Mouse (Mus musculus) hindbrain, embryonic 11.5 days (tissue): Measurements from ENCODE around the gene Rpp25l. TPM values are rescaled to one million over a fixed set of nuclear protein-coding genes. Genes with fewer than 3 reads are reported as not detected.
A peak's percentile ranks its signal among the peaks of the same experiment; 100 is the strongest.

ENCODE experiments used
- ATAC-seq: fragments of 200-750 bp; cut with Nextera tagmentation; 2 replicates; pipeline ENCODE4 v1.8.0; 2017; ENCODE audit warnings: mild to moderate bottlenecking, moderate TSS enrichment, moderate library complexity; ENCODE audit not compliant: low FRiP score
- DNase-seq: peaks from one replicate; pipeline ENCODE4 v3.0.0-alpha.2; 2015; ENCODE audit warnings: low spot score
- H3K27ac ChIP-seq: fragments of 300-500 bp; sonication (generic); 2 replicates; pipeline ENCODE4 v1.5.1; 2014; ENCODE audit warnings: mild to moderate bottlenecking, low read depth, low read length
- H3K27me3 ChIP-seq: fragments of 300-500 bp; sonication (generic); 2 replicates; pipeline ENCODE4 v1.6.1; 2014; ENCODE audit warnings: mild to moderate bottlenecking, low read length, moderate library complexity, mixed read lengths; ENCODE audit not compliant: control insufficient read depth, insufficient read depth
- H3K36me3 ChIP-seq: fragments of 300-500 bp; sonication (generic); 2 replicates; pipeline ENCODE4 v1.6.1; 2014; ENCODE audit warnings: mild to moderate bottlenecking, low read length, moderate library complexity, mixed read lengths; ENCODE audit not compliant: control insufficient read depth, insufficient read depth
- H3K4me1 ChIP-seq: fragments of 300-500 bp; sonication (generic); replicated peaks from 2 replicates; pipeline ENCODE4 v1.6.1; 2014; ENCODE audit warnings: low read length, mixed read lengths; ENCODE audit not compliant: control insufficient read depth, insufficient read depth
- H3K4me2 ChIP-seq: fragments of 300-500 bp; sonication (generic); replicated peaks from 2 replicates; pipeline ENCODE4 v1.6.1; 2014; ENCODE audit warnings: mild to moderate bottlenecking, low read depth, low read length
- H3K4me3 ChIP-seq: fragments of 300-500 bp; sonication (generic); 2 replicates; pipeline ENCODE4 v1.5.1; 2014; ENCODE audit warnings: low read depth, low read length
- H3K9ac ChIP-seq: fragments of 300-500 bp; sonication (generic); 2 replicates; pipeline ENCODE4 v1.6.1; 2014; ENCODE audit warnings: low read depth, low read length
- H3K9me3 ChIP-seq: fragments of 300-500 bp; sonication (generic); 2 replicates; pipeline ENCODE4 v1.6.1; 2016; ENCODE audit warnings: low read length; ENCODE audit not compliant: control insufficient read depth
- WGBS: fragments of 180-500 bp; shearing (Covaris S2); extraction: QIAGEN DNeasy Blood & Tissue Kit; methylation state at CpG from one replicate; pipeline ENCODE4 v1.1.7; 2014; 5-methylcytosine and 5-hydroxymethylcytosine counted together
- polyA plus RNA-seq: library from polyadenylated mRNA; unstranded; fragments of >200 nt; fragmentation: Nextera tagmentation; extraction: Ambion mirVana; gene quantifications from 2 replicates; pipeline ENCODE4 v1.2.1, GENCODE M21; 2014

Gene Rpp25l
- polyA plus RNA-seq, 1 experiment from 2014 or later, result 80.0 TPM

DNA sequence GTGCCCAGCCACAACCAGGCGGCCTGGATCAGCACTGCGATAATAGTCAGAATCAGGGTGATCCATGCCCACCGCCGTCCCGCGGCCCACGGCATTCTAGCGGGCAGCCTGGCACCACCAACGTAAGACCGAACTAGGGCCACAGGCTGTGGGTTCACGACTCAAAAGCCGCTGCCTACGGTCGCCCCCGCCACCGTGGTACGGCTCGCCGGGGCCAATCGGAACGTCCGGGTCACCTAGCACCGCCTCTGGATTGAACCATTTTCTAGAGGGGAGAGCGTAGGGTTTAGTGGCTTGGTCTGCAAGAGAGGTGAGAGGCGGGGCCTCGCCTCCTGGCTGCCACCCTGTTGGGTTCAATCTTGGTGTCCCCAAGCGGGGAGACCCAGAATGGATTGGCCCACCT, 27.8 kb upstream of the Rpp25l start:
- H3K9ac ChIP-seq, result peak overlapping the region; percentile 63
- ATAC-seq, result peak; percentile 97
- peak overlapping the region; percentile 59 for H3K4me2 ChIP-seq
- H3K27ac ChIP-seq, result peak overlapping the region; percentile 7; the same call in 1 of the 2 replicates
- H3K36me3 ChIP-seq, result 0 out of 2 replicates have a peak, but pooled peaks cover 4% of the 10 kb centered on the region
- H3K4me3 ChIP-seq, result peak overlapping the region; percentile 50
- WGBS, result under 1% methylated on average over 27 of the region's 27 CpGs
- H3K4me1 ChIP-seq, result no peaks in the 10 kb centered on the region
- DNase-seq, result peak; percentile 94
- H3K9me3 ChIP-seq, result no peaks in the 10 kb centered on the region
- no peaks in the 10 kb centered on the region for H3K27me3 ChIP-seq

DNA sequence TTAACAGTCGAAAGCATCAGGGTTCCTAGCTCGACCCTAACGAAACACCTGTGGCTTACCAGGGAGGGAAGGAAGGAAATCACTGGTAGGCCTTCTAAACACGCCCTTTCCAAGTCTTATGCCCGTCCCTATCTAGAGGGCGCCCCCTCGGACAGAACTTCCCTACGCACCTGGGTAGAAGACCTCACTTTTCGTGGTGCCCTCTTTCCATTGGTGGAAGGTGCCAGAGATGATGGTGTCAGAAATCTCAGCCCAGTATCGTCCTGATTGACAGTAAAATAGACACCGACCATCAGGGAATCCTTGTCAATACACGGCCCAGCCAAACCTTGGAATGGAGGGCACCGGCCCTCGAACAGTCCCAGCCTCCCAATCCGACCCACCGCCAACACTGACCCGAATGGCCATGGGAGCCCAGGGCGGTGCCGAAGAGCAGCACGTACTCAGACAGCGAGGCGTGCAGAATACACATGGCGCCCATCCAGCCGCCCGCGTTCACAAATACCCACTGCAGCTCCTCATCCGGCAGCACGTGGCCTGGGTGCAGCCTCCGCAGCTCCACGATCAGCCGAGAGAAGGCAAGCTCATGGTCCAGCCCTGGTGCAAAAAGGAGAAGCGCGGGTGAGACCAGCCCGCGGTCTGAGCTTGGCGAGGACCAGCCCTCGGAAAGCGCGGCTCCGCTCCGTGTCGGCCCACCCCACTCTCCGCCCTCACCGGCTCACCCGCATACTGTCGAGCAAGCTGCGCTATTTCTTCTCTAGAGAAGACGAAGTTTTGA, 27.2 kb upstream of the Rpp25l start:
- Histone ChIP-seq H3K27ac (peak overlapping the region; percentile 7; the same call in 1 of the 2 replicates), H3K4me1 (no peaks in the 10 kb centered on the region), H3K4me2 (peak overlapping the region; percentile 59), H3K27me3 (no peaks in the 10 kb centered on the region), H3K4me3 (peak overlapping the region; percentile 50), H3K9ac (peak overlapping the region; percentile 63), H3K36me3 (0 out of 2 replicates have a peak, but pooled peaks cover 4% of the 10 kb centered on the region), H3K9me3 (no peaks in the 10 kb centered on the region)
- ATAC-seq, result peak; percentile 87
- under 1% methylated on average over 48 of the region's 48 CpGs for WGBS
- DNase-seq, result peak; percentile 30

DNA sequence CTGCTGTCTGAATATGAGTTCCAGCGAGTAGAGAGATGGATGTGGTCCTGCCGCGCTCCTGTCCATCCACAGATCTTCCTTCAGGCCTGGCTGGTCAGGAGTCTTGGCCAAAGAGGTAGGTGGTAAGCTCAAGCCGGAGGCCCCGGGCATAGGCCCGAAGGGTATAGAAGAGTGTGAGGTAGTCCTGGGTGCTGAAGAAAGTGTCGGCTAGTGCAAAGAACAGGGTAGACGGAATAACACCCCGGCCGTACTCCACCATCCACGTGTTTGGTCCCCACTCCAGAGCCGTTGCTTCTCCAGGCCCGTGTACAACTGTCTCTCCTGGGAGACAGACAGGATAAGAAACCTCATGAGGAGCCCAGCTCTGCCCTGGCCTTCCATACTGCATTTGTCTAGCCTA, 25.9 kb upstream of the Rpp25l start:
- Histone ChIP-seq H3K4me2 (no peak overlapping the region), H3K27me3 (no peaks in the 10 kb centered on the region), H3K4me1 (no peaks in the 10 kb centered on the region), H3K9me3 (no peaks in the 10 kb centered on the region), H3K36me3 (0 out of 2 replicates have a peak, but pooled peaks cover 4% of the 10 kb centered on the region), H3K4me3 (no peak overlapping the region), H3K27ac (no peak overlapping the region), H3K9ac (no peak overlapping the region)
- no peak for DNase-seq
- 95% methylated on average over 13 of the region's 13 CpGs for WGBS
- no peak for ATAC-seq

DNA sequence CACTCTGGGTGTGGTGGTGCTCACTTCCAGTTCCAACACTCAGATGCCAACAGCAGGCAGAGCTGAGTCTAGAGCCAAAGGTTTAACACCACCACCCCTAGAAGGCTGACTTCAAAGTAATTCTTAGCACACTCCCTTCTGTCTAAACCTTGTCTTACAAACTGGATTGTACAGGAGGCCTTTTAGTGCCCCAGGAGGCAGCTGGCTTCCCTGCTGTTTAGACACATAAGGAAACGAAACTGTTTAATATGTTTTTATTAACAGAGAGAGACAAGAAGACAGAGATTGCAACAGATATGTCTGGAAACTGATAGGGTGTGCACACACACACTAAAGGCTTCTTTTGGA, 24.9 kb upstream of the Rpp25l start:
- H3K9ac ChIP-seq, result no peak overlapping the region
- H3K27me3 ChIP-seq, result peaks cover under 1% of the 10 kb centered on the region; the same call in 1 of the 2 replicates
- WGBS, result 63% methylated on average over 1 of the region's 1 CpGs
- DNase-seq (no peak), ATAC-seq (no peak)
- no peak overlapping the region for H3K4me2 ChIP-seq
- H3K9me3 ChIP-seq, result no peaks in the 10 kb centered on the region
- H3K4me3 ChIP-seq, result no peak overlapping the region
- H3K27ac ChIP-seq, result no peak overlapping the region
- H3K36me3 ChIP-seq, result 0 out of 2 replicates have a peak, but pooled peaks cover 4% of the 10 kb centered on the region
- H3K4me1 ChIP-seq, result no peaks in the 10 kb centered on the region

GRCm38 (mm10) chr4:41737602-41738255, 24.4 kb upstream of the Rpp25l start:
- Histone ChIP-seq H3K4me3 (no peak overlapping the region), H3K27me3 (peaks cover 4% of the 10 kb centered on the region; the same call in 1 of the 2 replicates), H3K36me3 (0 out of 2 replicates have a peak, but pooled peaks cover 4% of the 10 kb centered on the region), H3K9me3 (no peaks in the 10 kb centered on the region), H3K4me2 (no peak overlapping the region), H3K27ac (no peak overlapping the region), H3K4me1 (no peaks in the 10 kb centered on the region), H3K9ac (no peak overlapping the region)
- 58% methylated on average over 8 of the region's 8 CpGs for WGBS
- peak; percentile 77 for DNase-seq
- no peak for ATAC-seq

DNA sequence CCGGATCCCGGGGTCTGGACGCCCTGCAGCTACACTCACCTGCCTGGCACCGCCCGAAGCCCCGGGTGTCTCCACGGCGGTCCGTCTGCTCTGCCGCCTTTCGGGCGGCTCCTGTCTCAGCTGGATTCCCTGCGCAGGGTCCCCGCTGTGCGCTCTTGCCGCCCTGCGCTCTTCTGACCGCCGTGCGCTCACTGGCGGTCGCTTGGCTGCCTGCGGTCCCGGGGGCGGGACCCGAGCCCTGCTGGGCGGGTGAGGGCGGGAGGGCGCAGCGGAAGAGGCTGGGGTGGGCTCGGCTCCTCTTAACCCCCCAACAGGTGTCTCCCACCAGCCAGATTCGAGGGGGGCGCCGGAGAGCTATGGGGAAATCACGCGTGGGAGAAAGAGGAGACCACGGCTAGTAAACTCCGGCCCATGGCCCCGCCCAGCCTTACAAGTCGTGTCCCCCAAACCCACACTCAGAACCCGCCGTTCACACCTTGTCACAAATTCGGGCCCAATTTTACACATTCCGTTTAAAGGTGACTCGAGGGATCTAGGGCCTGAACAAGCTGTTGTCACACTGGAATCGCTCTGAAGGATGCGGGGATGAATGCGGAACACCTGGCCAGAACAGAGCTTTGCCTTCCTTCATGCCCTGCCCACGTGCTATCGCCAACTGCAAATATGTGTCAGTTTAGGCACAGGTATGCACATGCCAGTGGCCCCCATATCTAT, 17.9 kb upstream of the Rpp25l start, which contains the start of gene Arid3c:
Arid3c (minus strand) TSS at position 91 of the 714 bp plus-strand sequence.
- Histone ChIP-seq H3K27ac (no peak within 1 kb of the TSS), H3K4me3 (peak within 1 kb of the TSS; percentile 23), H3K27me3 (peaks cover 53% of the 10 kb centered on the region), H3K4me2 (peak within 1 kb of the TSS; percentile 67), H3K9ac (0 out of 2 replicates have a peak within 1 kb of the TSS, but pooled peaks have one; percentile 15), H3K9me3 (no peaks in the 10 kb centered on the region), H3K36me3 (no peaks in the 10 kb centered on the region), H3K4me1 (peaks cover 8% of the 10 kb centered on the region)
- ATAC-seq (no peak), DNase-seq (peak; percentile 57)
- WGBS, result 3% methylated on average over 46 of the region's 50 CpGs

- DNase-seq (peak; percentile 55), ATAC-seq (peak; percentile 62)
- H3K27ac ChIP-seq, result no peak overlapping the region
- no peaks in the 10 kb centered on the region for H3K36me3 ChIP-seq
- no peak overlapping the region for H3K4me3 ChIP-seq
- H3K9ac ChIP-seq, result no peak overlapping the region; the same call in 1 of the 2 replicates
- WGBS, result 17% methylated on average over 20 of the region's 20 CpGs
- peaks cover 66% of the 10 kb centered on the region for H3K27me3 ChIP-seq
- peaks cover 16% of the 10 kb centered on the region for H3K4me1 ChIP-seq
- H3K4me2 ChIP-seq, result no peak overlapping the region
- H3K9me3 ChIP-seq, result no peaks in the 10 kb centered on the region
These were observed 13.7 kb upstream of the Rpp25l start for GRCm38 (mm10) chr4:41726826-41727621.

- H3K4me1 ChIP-seq, result peaks cover 11% of the 10 kb centered on the region
- H3K36me3 ChIP-seq, result no peaks in the 10 kb centered on the region
- WGBS, result under 1% methylated on average over 27 of the region's 27 CpGs
- H3K27ac ChIP-seq, result no peak within 1 kb of the TSS
- H3K4me3 ChIP-seq, result peak within 1 kb of the TSS; percentile 89
- peak within 1 kb of the TSS; percentile 92 for H3K9ac ChIP-seq
- ATAC-seq (peak; percentile 89), DNase-seq (peak; percentile 94)
- no peaks in the 10 kb centered on the region for H3K9me3 ChIP-seq
- H3K4me2 ChIP-seq, result peak within 1 kb of the TSS; percentile 74
- H3K27me3 ChIP-seq, result peaks cover 30% of the 10 kb centered on the region
These were observed 9.6 kb upstream of the Rpp25l start, which contains the start of gene Dctn3 for GRCm38 (mm10) chr4:41722918-41723351. Gene Dctn3, minus strand, starts transcription at chr4:41723170.
